Mouse (Mus musculus) cerebellum, adult 2 months (tissue): Measurements from ENCODE around the gene Themis2. TPM values are rescaled to one million over a fixed set of nuclear protein-coding genes. Genes with fewer than 3 reads are reported as not detected.
"Not testable (repeated sequence)": the region's sequence is repeated elsewhere in the genome, so short reads cannot be mapped to it uniquely, and the experiment has no call there.

Source experiments
- DNase-seq, 2 experiments: peaks; one replicate each; pipeline ENCODE4 v3.0.0; 2021
- H3K27ac ChIP-seq: fragments of 200-500 bp; 2 replicates; pipeline ENCODE4 v1.5.1; 2012; ENCODE audit warnings: low read length, control low read depth, inconsistent platforms; ENCODE audit not compliant: insufficient read depth
- H3K27me3 ChIP-seq: fragments of 200-500 bp; 2 replicates; pipeline ENCODE4 v1.6.1; 2012; ENCODE audit warnings: inconsistent platforms, mild to moderate bottlenecking, low read length, moderate library complexity; ENCODE audit not compliant: control insufficient read depth, insufficient read depth
- H3K4me1 ChIP-seq: fragments of 200-500 bp; 2 replicates; pipeline ENCODE4 v1.6.1; 2011; ENCODE audit warnings: low read length; ENCODE audit not compliant: control insufficient read depth, insufficient read depth
- H3K4me3 ChIP-seq: fragments of 200-500 bp; replicated peaks from 2 replicates; pipeline ENCODE3; 2011; ENCODE audit warnings: mild to moderate bottlenecking, low read depth, low read length, control low read depth; ENCODE audit not compliant: insufficient read depth
- CTCF ChIP-seq: fragments of 200-500 bp; IDR thresholded peaks from 2 replicates; pipeline ENCODE4 v1.5.1; 2011; ENCODE audit warnings: low read depth, mild to moderate bottlenecking, control low read depth, low read length, moderate library complexity, borderline replicate concordance; ENCODE audit not compliant: insufficient read depth
- POLR2A ChIP-seq: fragments of 200-500 bp; IDR thresholded peaks from 2 replicates; pipeline ENCODE4 v1.6.1; 2011; ENCODE audit warnings: low read length, control low read depth, borderline replicate concordance; ENCODE audit not compliant: insufficient read depth
- WGBS: fragments of 180-500 bp; shearing (Covaris S2); methylation state at CpG from one replicate; pipeline ENCODE4 v1.1.7; 2018; 5-methylcytosine and 5-hydroxymethylcytosine counted together
- polyA plus RNA-seq: library from polyadenylated mRNA; depleted of rRNA; stranded (reverse); fragments of >200 nt; gene quantifications from 2 replicates; pipeline ENCODE4 v1.2.3, GENCODE M21; 2012

The Themis2 gene
- polyA plus RNA-seq, 1 experiment = 0.41 TPM

- Histone ChIP-seq H3K27me3 (no peaks in the 10 kb centered on the region; the same call in 1 of the 2 replicates), H3K27ac (no peak overlapping the region), H3K4me3 (no peak overlapping the region), H3K4me1 (no peaks in the 10 kb centered on the region)
- DNase-seq = no peak
- no peak for TF ChIP-seq CTCF
- no peak for TF ChIP-seq POLR2A
- WGBS = 90% methylated on average over 6 of the region's 6 CpGs
Measured at GRCm38 (mm10) chr4:132804331-132804730, 8.1 kb upstream of the Themis2 start.

- no peaks in the 10 kb centered on the region; the same call in 1 of the 2 replicates for H3K27me3 ChIP-seq
- no peak overlapping the region for H3K4me3 ChIP-seq
- no peak overlapping the region for H3K27ac ChIP-seq
- H3K4me1 ChIP-seq = no peaks in the 10 kb centered on the region
- 97% methylated on average over 7 of the region's 7 CpGs for WGBS
- no peak for DNase-seq
- TF ChIP-seq POLR2A = no peak
- TF ChIP-seq CTCF = no peak
Measured at GRCm38 (mm10) chr4:132803876-132804275, 7.7 kb upstream of the Themis2 start.

GRCm38 (mm10) chr4:132803212-132803611 lies 7.0 kb upstream of the Themis2 start:
- TF ChIP-seq POLR2A (no peak), CTCF (no peak)
- H3K4me1 ChIP-seq = no peaks in the 10 kb centered on the region
- no peak for DNase-seq
- 88% methylated on average over 5 of the region's 5 CpGs for WGBS
- no peaks in the 10 kb centered on the region; the same call in 1 of the 2 replicates for H3K27me3 ChIP-seq
- no peak overlapping the region for H3K27ac ChIP-seq
- H3K4me3 ChIP-seq = no peak overlapping the region

GRCm38 (mm10) chr4:132802171-132802637 lies 6.0 kb upstream of the Themis2 start:
- Histone ChIP-seq H3K4me3 (no peak overlapping the region), H3K27ac (no peak overlapping the region), H3K4me1 (no peaks in the 10 kb centered on the region), H3K27me3 (no peaks in the 10 kb centered on the region; the same call in 1 of the 2 replicates)
- TF ChIP-seq CTCF (no peak), POLR2A (no peak)
- DNase-seq = no peak
- WGBS = 62% methylated on average over 16 of the region's 16 CpGs

- no peak overlapping the region for H3K4me3 ChIP-seq
- TF ChIP-seq CTCF (no peak), POLR2A (no peak)
- 87% methylated on average over 18 of the region's 18 CpGs for WGBS
- no peaks in the 10 kb centered on the region; the same call in 1 of the 2 replicates for H3K27me3 ChIP-seq
- no peak overlapping the region for H3K27ac ChIP-seq
- H3K4me1 ChIP-seq = no peaks in the 10 kb centered on the region
- no peak for DNase-seq
Measured at GRCm38 (mm10) chr4:132801176-132802077, 5.2 kb upstream of the Themis2 start.

- no peaks in the 10 kb centered on the region; the same call in 1 of the 2 replicates for H3K27me3 ChIP-seq
- TF ChIP-seq POLR2A (no peak), CTCF (no peak)
- 87% methylated on average over 4 of the region's 4 CpGs for WGBS
Measured at GRCm38 (mm10) chr4:132799845-132800244, 3.7 kb upstream of the Themis2 start.

GRCm38 (mm10) chr4:132798666-132799065 lies 2.5 kb upstream of the Themis2 start:
- 76% methylated on average over 3 of the region's 3 CpGs for WGBS
- H3K4me1 ChIP-seq, H3K27ac ChIP-seq, H3K27me3 ChIP-seq, DNase-seq, H3K4me3 ChIP-seq: not testable (repeated sequence)

More at GRCm38 (mm10) chr4:132799845-132800244, 3.7 kb upstream of the Themis2 start:
- DNase-seq = no peak
- H3K4me1 ChIP-seq = no peaks in the 10 kb centered on the region
- no peak overlapping the region for H3K4me3 ChIP-seq
- H3K27ac ChIP-seq = no peak overlapping the region

- TF ChIP-seq CTCF = no peak
- TF ChIP-seq POLR2A = no peak
- 66% methylated on average over 4 of the region's 4 CpGs for WGBS
- no peak overlapping the region for H3K27ac ChIP-seq
- no peak overlapping the region for H3K4me3 ChIP-seq
- no peak for DNase-seq
- H3K27me3 ChIP-seq = peaks cover 1% of the 10 kb centered on the region; the same call in 1 of the 2 replicates
- no peaks in the 10 kb centered on the region for H3K4me1 ChIP-seq
Measured at GRCm38 (mm10) chr4:132798028-132798427, 1.8 kb upstream of the Themis2 start.
